Mouse (Mus musculus): ENCODE results near the gene Krt88. TPM values are rescaled to one million over a fixed set of nuclear protein-coding genes. Genes with fewer than 3 reads are reported as not detected.

Krt88 gene
- polyA plus RNA-seq (2016; fragmentation: Nextera tagmentation; extraction: Ambion mirVana), result not detected in 2 replicates

DNA sequence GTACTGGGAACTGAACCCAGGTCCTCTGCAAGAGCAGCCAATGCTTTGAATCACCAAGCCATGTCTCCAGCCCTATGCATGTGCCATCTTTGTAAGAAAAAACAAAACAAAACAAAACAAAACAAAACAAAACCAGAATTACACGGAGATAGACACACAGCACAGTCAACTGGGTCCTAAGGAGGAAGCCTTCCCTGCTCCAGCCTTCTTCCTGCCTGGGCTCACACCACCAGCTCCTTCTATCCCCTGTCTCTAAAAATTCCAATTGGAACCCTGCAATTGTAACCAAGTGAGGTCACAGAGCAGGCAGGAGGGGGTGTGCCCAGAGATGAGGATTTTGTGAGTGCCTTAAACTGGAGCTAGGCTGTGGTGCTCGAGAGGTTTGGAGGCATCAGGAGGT lies at the start of gene Krt88:
Gene Krt88 (plus strand): TSS at position 301 of the 400 bp plus-strand sequence.
- H3K9me3 ChIP-seq, result no peaks in the 10 kb centered on the region
- no peaks in the 10 kb centered on the region for H3K27me3 ChIP-seq (replicated peaks; ENCODE audit: low read depth, poor library complexity, severe bottlenecking)
- no peak within 1 kb of the TSS for H3K4me3 ChIP-seq
- H3K27ac ChIP-seq (replicated peaks), result no peak within 1 kb of the TSS
- no peak for DNase-seq (ENCODE audit: low spot score)
- 75% methylated on average over 2 of the region's 2 CpGs for WGBS
- no peaks in the 10 kb centered on the region for H3K4me1 ChIP-seq
- H3K36me3 ChIP-seq (replicated peaks), result no peaks in the 10 kb centered on the region

DNA sequence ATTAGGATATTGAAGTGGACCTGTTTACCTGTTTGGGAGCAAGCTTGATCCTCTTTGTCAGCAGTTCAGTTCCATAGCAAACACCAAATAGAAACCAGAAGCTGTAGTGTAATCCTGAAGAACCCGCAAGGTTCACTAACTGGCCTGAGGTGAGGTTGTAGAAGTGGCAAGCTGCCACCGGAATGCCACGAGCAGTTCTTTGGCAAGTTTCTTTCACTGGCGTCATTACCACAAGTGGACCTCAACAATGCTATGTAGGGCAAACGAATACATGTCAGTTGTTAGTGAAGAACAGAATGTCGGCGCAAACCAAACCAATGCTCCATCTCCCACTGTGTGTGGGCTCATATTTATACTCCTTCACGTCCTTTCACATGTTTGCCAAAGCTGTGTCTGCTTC lies 49.3 kb upstream of the Krt88 start:
- no peaks in the 10 kb centered on the region for H3K4me1 ChIP-seq
- WGBS, result 87% methylated on average over 8 of the region's 8 CpGs
- no peaks in the 10 kb centered on the region for H3K27me3 ChIP-seq (replicated peaks; ENCODE audit: low read depth, poor library complexity, severe bottlenecking)
- H3K4me3 ChIP-seq, result no peak overlapping the region
- H3K27ac ChIP-seq (replicated peaks), result no peak overlapping the region
- no peaks in the 10 kb centered on the region for H3K36me3 ChIP-seq (replicated peaks)
- no peak for DNase-seq (ENCODE audit: low spot score)
- H3K9me3 ChIP-seq, result no peaks in the 10 kb centered on the region

DNA sequence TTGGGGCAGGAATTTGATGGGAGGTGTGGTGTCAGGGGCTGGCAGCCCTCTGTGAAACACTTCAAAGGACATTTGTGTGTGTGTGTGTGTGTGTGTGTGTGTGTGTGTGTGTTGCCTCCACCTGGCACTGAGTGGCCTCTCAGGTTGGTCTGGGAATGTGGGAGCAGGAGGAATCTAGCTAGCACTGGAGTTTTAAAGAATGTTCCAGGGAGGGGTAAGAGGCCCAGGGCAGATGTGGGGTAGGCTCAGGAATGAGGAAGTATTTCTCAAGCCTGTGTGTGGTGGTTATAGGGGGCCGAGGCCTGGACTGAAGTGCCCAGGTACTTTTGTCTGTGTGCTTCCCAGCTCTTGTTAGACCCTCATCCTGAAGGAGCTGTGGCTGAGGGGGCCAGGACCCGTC lies 36.8 kb upstream of the Krt88 start, which contains the start of gene Krt7:
Gene Krt7 (plus strand): TSS at position 269 of the 400 bp plus-strand sequence.
- peaks cover 36% of the 10 kb centered on the region for H3K27me3 ChIP-seq (replicated peaks; ENCODE audit: low read depth, poor library complexity, severe bottlenecking)
- WGBS, result 45% methylated on average over 2 of the region's 2 CpGs
- H3K9me3 ChIP-seq, result no peaks in the 10 kb centered on the region
- peak; percentile 28 for DNase-seq (ENCODE audit: low spot score)
- peak within 1 kb of the TSS; percentile 72 for H3K27ac ChIP-seq (replicated peaks)
- no peak within 1 kb of the TSS for H3K4me3 ChIP-seq
- no peaks in the 10 kb centered on the region for H3K36me3 ChIP-seq (replicated peaks)
- H3K4me1 ChIP-seq, result peaks cover 50% of the 10 kb centered on the region

DNA sequence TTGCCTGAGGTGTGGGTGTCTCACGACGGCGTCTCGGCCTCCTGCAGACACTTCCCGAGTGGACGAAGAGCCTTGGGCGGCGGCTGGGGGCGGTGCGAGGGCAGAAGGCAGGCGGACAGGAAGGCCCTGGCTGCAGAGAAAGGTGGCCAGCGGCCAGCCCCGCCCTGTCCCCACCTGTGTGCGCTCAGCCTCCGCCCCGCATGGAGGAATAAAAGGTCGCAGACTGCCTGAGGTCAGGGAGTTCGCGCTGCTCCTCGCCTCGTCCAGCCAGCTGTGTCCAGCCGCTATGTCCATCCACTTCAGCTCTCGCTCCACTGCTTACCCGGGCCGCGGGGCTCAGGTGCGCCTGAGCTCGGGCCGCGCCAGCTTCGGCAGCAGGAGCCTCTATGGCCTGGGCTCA lies 35.4 kb upstream of the Krt88 start:
- H3K27me3 ChIP-seq (replicated peaks; ENCODE audit: low read depth, poor library complexity, severe bottlenecking), result peaks cover 36% of the 10 kb centered on the region
- peak; percentile 28 for DNase-seq (ENCODE audit: low spot score)
- H3K4me3 ChIP-seq, result peak overlapping the region; percentile 42
- no peaks in the 10 kb centered on the region for H3K36me3 ChIP-seq (replicated peaks)
- 20% methylated on average over 31 of the region's 31 CpGs for WGBS
- peaks cover 50% of the 10 kb centered on the region for H3K4me1 ChIP-seq
- no peaks in the 10 kb centered on the region for H3K9me3 ChIP-seq
- peak overlapping the region; percentile 24; the same call in 1 of the 2 replicates for H3K27ac ChIP-seq (replicated peaks)

DNA sequence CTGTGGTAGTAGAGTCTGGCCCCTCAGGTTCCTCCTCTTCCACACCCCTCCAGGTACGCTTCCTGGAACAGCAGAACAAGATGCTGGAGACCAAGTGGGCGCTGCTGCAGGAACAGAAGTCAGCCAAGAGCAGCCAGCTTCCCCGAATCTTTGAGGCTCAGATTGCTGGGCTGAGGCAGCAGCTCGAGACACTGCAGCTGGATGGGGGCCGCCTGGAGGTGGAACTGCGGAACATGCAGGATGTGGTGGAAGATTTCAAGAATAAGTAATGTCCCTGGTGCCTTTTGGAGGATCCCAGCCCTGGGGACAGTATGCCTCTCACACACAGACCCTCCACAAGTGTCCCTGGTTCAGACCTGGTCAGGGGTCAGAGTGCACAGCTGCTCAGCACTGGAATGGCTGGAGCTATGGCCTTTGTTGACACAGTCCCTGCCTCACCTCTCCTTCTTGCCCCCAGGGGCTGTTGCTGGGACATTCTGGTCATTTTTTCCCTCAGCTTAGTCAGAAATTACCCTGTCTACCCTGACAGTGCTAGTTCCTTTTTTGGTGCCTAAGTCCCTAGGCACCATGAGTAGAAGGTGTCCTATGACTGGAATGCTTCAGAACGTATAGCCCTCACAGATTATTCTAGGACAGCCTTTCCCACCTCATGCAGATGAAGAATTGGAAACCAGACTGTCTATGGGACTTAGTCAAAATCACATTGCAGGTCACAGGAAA lies 33.5 kb upstream of the Krt88 start:
- Histone ChIP-seq H3K27me3 (replicated peaks; ENCODE audit: low read depth, poor library complexity, severe bottlenecking) (peaks cover 36% of the 10 kb centered on the region), H3K4me3 (no peak overlapping the region), H3K27ac (replicated peaks) (no peak overlapping the region), H3K4me1 (peaks cover 50% of the 10 kb centered on the region), H3K36me3 (replicated peaks) (no peaks in the 10 kb centered on the region), H3K9me3 (no peaks in the 10 kb centered on the region)
- 33% methylated on average over 7 of the region's 7 CpGs for WGBS
- peak; percentile 46 for DNase-seq (ENCODE audit: low spot score)

DNA sequence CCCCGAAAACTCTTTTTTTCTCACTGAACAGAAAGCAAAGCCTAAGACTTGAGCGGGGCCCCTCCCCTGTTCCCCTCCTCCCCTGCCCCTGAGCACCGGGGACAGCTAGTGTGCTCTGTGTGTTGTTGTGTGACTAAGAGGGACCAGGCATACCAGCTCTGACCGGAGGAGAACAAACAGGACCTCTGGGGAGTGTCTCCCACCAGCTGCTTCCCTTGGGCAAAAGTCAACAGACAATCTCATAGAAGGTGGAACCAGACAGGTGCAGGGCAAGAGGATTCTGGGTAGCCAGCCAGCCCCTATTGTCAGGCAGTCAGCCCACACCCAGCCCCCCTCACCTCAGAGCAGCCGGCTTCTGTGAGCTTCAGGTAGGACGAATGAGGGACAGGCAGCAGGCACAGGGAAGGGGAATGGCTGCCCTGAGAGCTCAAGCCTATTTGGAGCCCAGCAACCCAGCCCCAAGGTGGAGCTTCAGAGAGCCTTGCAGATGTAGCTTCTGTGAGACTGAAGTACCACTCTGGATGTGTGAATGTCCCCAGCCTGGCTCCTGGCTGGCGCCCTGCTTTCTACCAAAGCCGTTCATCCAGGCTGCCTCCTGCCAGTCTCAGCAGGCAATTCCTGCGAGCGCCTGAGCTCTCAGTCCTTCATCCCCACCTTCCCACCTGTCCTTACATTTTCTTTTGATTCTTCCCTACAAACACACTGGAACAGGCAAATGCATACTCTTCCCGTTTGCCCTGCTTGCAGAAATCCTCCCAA lies 32.6 kb upstream of the Krt88 start:
- Histone ChIP-seq H3K36me3 (replicated peaks) (no peaks in the 10 kb centered on the region), H3K27me3 (replicated peaks; ENCODE audit: low read depth, poor library complexity, severe bottlenecking) (peaks cover 36% of the 10 kb centered on the region), H3K27ac (replicated peaks) (no peak overlapping the region; the same call in 1 of the 2 replicates), H3K9me3 (no peaks in the 10 kb centered on the region), H3K4me3 (no peak overlapping the region), H3K4me1 (peaks cover 50% of the 10 kb centered on the region)
- 37% methylated on average over 11 of the region's 11 CpGs for WGBS
- DNase-seq (ENCODE audit: low spot score), result peak; percentile 14

DNA sequence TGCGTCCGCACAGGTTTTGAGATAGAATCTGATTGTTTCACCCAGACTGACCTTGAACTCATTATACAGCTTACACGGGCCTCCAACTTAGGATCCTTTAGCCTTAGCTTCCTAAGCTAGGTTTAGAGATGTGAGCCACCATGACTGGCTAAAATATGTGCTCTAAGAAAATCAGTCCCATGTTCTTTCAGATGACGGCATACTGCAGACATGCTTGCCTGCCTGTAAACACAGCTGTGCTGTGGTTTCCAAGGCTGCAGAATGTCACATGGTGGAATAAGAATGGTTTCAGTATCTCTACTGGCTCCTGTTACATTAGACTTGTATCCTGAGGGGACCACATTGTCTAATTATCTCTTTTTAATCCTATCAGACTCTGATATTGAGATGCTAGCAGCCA lies 28.6 kb upstream of the Krt88 start:
- peaks cover 3% of the 10 kb centered on the region for H3K27me3 ChIP-seq (replicated peaks; ENCODE audit: low read depth, poor library complexity, severe bottlenecking)
- WGBS, result 86% methylated on average over 4 of the region's 4 CpGs
- no peak overlapping the region for H3K4me3 ChIP-seq
- H3K9me3 ChIP-seq, result no peaks in the 10 kb centered on the region
- no peak overlapping the region for H3K27ac ChIP-seq (replicated peaks)
- no peaks in the 10 kb centered on the region for H3K36me3 ChIP-seq (replicated peaks)
- H3K4me1 ChIP-seq, result peaks cover 18% of the 10 kb centered on the region
- no peak for DNase-seq (ENCODE audit: low spot score)

DNA sequence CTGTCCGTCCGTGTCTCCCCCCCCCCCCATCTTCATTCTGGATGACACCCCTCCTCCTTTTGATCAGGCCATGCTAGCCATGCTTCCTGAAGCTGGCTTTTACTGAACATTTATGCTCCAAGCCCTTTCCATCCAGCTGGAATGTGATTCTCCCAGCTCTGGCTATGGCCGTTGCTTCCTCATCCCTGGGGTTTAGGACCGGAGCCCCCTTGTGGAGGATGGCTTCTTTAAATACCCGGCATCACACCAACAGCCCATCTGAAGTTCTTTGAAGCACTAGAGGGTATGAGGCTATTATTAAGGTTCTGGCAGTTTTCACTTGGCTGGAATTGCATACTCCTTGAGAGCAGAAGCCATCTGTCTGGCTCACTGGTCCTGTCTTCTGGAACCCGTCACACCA lies 26.6 kb upstream of the Krt88 start:
- Histone ChIP-seq H3K27me3 (replicated peaks; ENCODE audit: low read depth, poor library complexity, severe bottlenecking) (no peaks in the 10 kb centered on the region), H3K36me3 (replicated peaks) (no peaks in the 10 kb centered on the region), H3K9me3 (no peaks in the 10 kb centered on the region), H3K4me3 (no peak overlapping the region), H3K27ac (replicated peaks) (no peak overlapping the region), H3K4me1 (peaks cover 5% of the 10 kb centered on the region; the same call in 1 of the 2 replicates)
- 59% methylated on average over 6 of the region's 6 CpGs for WGBS
- no peak for DNase-seq (ENCODE audit: low spot score)

DNA sequence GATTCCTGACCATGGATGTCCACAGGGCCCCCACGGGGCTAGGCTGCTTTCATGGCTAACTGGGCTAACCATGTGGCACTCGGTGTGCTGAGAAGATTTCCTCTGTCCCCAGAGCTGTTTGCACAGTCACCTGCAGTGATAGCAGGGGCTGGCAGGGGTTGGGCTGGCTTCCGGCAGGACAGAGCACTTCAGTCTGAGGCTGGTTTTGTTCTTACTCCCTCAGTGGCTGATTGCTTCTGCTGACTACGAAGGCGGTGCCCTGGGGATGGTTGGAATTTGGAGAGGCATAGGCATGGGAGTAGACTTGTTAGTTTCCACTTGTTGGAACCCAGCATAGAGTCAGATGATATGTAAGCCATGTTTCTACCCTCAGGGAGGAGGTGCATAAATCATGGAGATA lies 22.6 kb upstream of the Krt88 start:
- Histone ChIP-seq H3K27ac (replicated peaks) (no peak overlapping the region), H3K27me3 (replicated peaks; ENCODE audit: low read depth, poor library complexity, severe bottlenecking) (0 out of 2 replicates have a peak, but pooled peaks cover 4% of the 10 kb centered on the region), H3K4me3 (no peak overlapping the region), H3K4me1 (peaks cover 5% of the 10 kb centered on the region; the same call in 1 of the 2 replicates), H3K9me3 (no peaks in the 10 kb centered on the region), H3K36me3 (replicated peaks) (no peaks in the 10 kb centered on the region)
- WGBS, result 23% methylated on average over 5 of the region's 5 CpGs
- no peak for DNase-seq (ENCODE audit: low spot score)

DNA sequence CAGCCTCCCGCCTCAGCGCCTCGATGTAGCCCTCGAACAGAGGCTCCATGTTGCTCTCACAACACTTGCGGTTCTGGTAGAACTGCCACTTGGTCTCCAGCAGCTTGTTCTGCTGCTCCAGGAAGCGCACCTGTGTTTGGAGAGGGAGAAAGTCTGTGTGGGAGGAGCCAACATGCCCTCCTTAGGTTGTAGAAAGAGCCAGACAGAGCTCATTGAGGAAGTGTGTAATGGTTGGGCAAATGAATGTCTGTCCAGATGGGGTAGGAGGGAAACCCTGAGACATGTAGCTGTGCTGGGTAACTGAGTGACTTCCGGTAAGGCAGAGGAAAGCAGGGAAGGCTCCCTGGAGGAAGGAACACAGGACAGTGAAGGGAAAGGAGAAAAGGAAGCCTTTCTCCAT lies 10.9 kb upstream of the Krt88 start:
- DNase-seq (ENCODE audit: low spot score), result no peak
- no peak overlapping the region for H3K4me3 ChIP-seq
- no peak overlapping the region for H3K27ac ChIP-seq (replicated peaks)
- H3K9me3 ChIP-seq, result no peaks in the 10 kb centered on the region
- peaks cover 57% of the 10 kb centered on the region for H3K27me3 ChIP-seq (replicated peaks; ENCODE audit: low read depth, poor library complexity, severe bottlenecking)
- peaks cover 7% of the 10 kb centered on the region for H3K4me1 ChIP-seq
- no peaks in the 10 kb centered on the region for H3K36me3 ChIP-seq (replicated peaks)
- 89% methylated on average over 7 of the region's 7 CpGs for WGBS

DNA sequence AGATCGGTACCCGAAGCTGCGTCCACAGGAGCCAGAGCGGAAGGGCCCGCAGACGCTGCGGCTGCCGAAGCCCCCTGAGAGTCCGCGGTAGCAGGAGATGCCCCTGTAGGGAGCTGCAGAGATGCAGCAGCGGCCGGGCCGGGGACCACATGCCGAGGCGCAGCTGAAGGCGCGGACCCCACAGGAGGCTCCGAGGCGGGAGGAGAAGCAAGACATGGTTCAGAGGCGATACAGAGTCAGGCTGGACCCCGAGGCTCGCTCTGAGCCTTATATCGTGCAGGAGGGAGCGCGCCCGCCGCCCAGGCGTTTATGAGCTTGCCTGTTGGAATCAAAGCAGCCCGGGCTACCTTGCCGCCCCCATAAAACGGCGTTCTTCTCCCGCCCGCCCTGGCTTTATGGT lies 9.0 kb upstream of the Krt88 start, which contains the start of gene Krt87:
Gene Krt87 (minus strand): TSS at position 250 of the 400 bp plus-strand sequence.
- peaks cover 57% of the 10 kb centered on the region for H3K27me3 ChIP-seq (replicated peaks; ENCODE audit: low read depth, poor library complexity, severe bottlenecking)
- H3K36me3 ChIP-seq (replicated peaks), result no peaks in the 10 kb centered on the region
- 0 out of 2 replicates have a peak within 1 kb of the TSS, but pooled peaks have one; percentile 6 for H3K27ac ChIP-seq (replicated peaks)
- peaks cover 7% of the 10 kb centered on the region for H3K4me1 ChIP-seq
- no peaks in the 10 kb centered on the region for H3K9me3 ChIP-seq
- DNase-seq (ENCODE audit: low spot score), result peak; percentile 52
- H3K4me3 ChIP-seq, result peak within 1 kb of the TSS; percentile 51
- WGBS, result 2% methylated on average over 34 of the region's 34 CpGs

DNA sequence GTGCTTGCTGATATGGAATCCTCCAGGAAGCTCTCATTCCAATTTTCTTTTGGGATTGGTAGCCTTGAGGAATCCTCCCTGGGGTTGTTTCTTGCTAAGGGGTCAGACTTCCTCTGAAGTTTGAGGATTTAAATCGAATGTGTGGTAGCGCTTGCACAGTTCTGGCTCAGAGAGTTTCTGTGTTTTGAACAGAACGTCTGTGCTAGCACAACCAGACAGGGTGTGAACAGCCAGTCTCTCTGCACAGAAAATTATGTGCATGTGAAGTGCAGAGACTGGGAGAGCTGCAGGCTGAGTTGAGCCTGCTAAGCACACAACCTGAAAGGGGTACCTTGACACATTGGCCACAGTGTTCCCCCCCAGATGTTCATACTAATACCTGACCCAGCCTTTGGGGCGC lies 6.7 kb upstream of the Krt88 start:
- no peak for DNase-seq (ENCODE audit: low spot score)
- Histone ChIP-seq H3K4me3 (no peak overlapping the region), H3K27ac (replicated peaks) (no peak overlapping the region), H3K4me1 (peaks cover 7% of the 10 kb centered on the region), H3K27me3 (replicated peaks; ENCODE audit: low read depth, poor library complexity, severe bottlenecking) (peaks cover 56% of the 10 kb centered on the region), H3K36me3 (replicated peaks) (no peaks in the 10 kb centered on the region), H3K9me3 (no peaks in the 10 kb centered on the region)
- WGBS, result 81% methylated on average over 4 of the region's 4 CpGs
